Mouse (Mus musculus): ENCODE data around the gene Slc25a1.

GRCm38 (mm10) chr16:17896091-17896490, 31.9 kb downstream of the Slc25a1 start:
- TF ChIP-seq POLR2A (IDR thresholded peaks at IDR 0.05; ENCODE audit: insufficient read length, low read depth) (no peak), MYOD1 (IDR thresholded peaks at IDR 0.05; ENCODE audit: control insufficient read depth in 1 of 3, insufficient read length in 2 of 3, low read depth in 2 of 3) (no peak), MAX (IDR thresholded peaks at IDR 0.05; ENCODE audit: low read depth) (no peak)
